In genomic region chr14:8127971-8128370, GRCm38 (mm10) we compare ENCODE assay signal across 12 mouse cellular contexts.
"Had no signal": no experiment of that assay in that cellular context is flagged by ENCODE, and none has a peak within 500 bp of the region (broad histone marks: within the 10 kb centered on the region; RNA-seq: fewer than 3 reads in every experiment).

No protein-coding gene starts in this region.

- H3K4me1 ChIP-seq: limb, embryonic 10.5 days; liver, embryonic 15.5 days; midbrain, embryonic 15.5 days; neural tube, embryonic 13.5 days had no signal

- H3K27ac ChIP-seq: left cerebral cortex, adult 2 months; limb, embryonic 10.5 days; liver, embryonic 15.5 days; macrophage; midbrain, embryonic 15.5 days; neural tube, embryonic 13.5 days had no signal

- H3K27me3 ChIP-seq: liver, embryonic 15.5 days; megakaryocyte, embryonic 14.5 days; midbrain, embryonic 15.5 days; neural tube, embryonic 13.5 days had no signal

- H3K4me3 ChIP-seq: left cerebral cortex, adult 2 months; limb, embryonic 10.5 days; liver, embryonic 15.5 days; megakaryocyte, embryonic 14.5 days; midbrain, embryonic 15.5 days; neural tube, embryonic 13.5 days had no signal

- DNase-seq: kidney, adult 8-10 months; kidney, postnatal 25 days; lung, adult 2 months; retina, postnatal 1 day; right cerebral cortex, postnatal 4 days had no signal
